Mouse (Mus musculus): Measurements from ENCODE around the gene Kif2a. TPM values are rescaled to one million over a fixed set of nuclear protein-coding genes. Genes with fewer than 3 reads are reported as not detected.

Kif2a gene
- total RNA-seq (2023), result 10 to 100 TPM; 97.1 to 98.1 TPM

DNA sequence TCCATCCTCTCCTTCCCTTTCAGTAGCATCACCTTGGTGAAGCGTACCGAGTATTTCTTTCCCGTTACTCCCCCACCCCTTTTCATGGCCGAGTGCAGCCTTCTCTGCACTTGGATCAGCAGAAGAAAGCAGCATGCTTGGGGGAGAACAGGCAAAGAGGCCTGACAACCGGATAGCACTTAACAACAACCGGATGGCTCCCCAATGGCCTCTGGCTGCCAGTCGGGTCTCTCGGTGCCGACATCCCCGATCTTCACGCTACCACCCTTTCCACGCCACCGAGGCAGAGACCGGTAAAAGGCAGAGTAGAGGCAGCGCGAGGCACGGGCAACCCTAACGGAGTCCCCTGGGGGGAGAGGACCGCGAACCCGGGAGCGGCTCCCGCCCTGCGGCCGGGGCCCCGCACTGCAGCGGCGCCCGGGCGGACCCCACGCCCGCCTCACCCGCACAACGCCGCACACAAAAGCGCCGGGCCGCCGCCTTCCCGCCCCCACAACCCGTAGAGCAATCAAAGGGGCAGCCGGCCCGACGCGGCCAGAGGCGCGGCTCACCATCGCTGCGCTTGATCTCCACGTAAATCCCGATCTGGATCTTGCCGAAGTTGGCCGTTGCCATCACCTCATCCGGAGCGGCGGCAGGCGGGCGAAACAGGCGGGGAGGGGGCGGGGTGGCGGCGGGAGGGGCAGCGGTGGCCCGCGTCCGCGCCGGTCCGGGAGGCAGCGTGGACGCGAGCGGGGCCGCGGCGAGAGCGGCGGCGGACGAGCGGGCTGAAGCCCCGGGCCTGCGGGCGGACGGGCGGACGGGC is at the start of gene Kif2a:
TSS of gene Kif2a (minus strand) at position 666 of the 805 bp plus-strand sequence.

DNA sequence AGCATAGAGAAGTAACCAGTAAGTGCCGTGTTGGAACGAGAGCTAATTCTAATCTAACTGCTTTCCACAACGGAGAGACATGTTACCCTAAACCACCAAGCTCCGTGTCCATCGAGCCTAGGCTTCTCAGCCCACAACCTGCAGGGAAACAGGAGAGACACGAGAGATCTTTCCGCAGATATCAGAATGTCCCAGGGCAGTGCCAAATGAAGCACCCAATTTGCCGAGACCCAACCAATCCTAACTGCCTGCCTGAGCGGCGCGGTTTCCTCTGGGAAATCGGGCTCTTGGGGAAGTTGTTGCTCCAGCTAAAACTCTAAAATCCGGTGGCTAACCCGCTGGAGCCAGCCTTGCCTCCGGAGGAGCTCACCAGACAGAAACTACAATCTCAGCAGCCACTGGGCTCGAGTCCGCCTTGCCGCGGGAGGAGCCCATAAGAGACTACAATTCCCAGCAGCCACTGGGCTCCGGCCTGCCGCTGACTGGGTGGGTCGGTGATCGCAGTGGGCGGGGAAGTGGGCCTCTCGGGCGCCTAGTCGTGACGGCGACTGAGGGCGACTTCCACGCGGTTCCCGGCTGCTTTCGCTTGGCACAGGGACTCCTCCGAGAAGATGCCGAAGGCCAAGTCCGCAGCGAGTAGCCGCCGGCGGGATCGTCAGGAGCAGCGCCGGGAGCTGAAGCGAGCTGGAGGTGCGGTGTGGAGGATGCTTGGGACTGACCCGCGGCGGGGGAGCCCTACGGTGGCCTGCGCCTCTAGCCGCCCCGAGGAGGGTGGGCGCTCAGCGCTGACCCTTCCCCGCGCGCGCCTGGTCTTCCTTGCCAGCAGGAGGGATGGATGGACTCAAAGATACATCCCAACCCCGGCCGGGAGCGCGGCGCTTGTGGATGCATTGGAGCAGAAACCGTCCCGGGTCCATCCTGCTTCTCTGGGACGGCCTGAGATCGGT is 75.1 kb downstream of the Kif2a start, which contains the start of gene Dimt1:
TSS of gene Dimt1 (plus strand) at position 534 of the 947 bp plus-strand sequence.

DNA sequence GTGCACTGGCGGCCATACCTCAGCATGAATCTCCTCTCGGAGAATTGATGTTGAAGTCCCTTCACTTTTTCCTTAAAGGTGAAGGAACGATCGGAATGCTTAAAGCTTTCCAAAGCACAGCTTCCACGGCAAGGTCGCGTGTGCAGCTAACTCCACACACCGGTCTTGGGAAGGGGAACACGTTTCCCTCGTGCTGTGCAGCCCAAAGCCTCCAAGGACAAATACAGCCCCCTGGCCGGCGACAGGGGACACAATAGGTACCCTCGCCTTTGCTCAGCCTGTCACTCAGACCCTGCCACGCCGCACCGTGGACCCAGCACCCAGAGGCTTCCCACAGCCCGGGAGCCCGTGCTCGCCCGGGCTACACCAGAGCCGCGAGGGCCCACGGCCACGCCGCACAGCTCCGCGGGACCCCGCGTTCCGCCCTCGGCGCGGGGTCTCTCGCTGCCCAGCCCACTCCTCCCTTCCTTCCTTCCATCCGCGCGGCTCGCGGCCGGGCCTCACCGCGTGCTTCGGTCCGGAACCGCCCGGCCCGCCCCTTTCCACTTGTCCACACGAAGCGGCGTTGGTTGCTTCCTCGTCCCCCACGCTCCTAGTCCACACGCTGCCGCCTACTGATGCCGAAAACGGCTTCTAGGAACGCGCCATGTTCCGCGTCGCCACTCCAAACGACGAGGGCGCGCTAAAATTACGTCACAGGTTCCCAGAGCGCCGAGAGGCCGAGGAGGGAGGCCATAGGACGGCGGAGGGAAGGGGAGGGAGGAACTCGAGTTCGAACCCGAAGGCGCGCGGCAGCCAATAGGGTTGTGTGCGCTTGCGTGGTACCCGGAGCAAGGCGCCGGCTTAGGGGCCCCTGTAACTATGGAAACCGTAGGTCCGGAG is 85.4 kb downstream of the Kif2a start, which contains the start of gene Ipo11:
TSS of gene Ipo11 (minus strand) at position 703 of the 882 bp plus-strand sequence.

Other genes starting within 250 kb of the Kif2a start
- 10 to 100 TPM; 35.6 to 35.8 TPM for gene Ipo11, start 85.2 kb downstream of the Kif2a start, total RNA-seq (2023)
- gene Dimt1, start 75.0 kb downstream of the Kif2a start, total RNA-seq (2023), result 10 to 100 TPM; 32.0 to 35.6 TPM

Measured in T-cell, adult 66 days (primary cell).